Mouse (Mus musculus) brain, embryonic 14.5 days (tissue): ENCODE results near the gene Palm.

Source experiments
- CTCF ChIP-seq: fragments of 200-500 bp; IDR thresholded peaks from 2 replicates; pipeline ENCODE4 v1.5.1; 2012; ENCODE audit warnings: inconsistent platforms, mild to moderate bottlenecking, moderate library complexity, borderline replicate concordance; ENCODE audit not compliant: insufficient read depth, insufficient read length; ENCODE audit errors: extremely low read depth
- POLR2A ChIP-seq: fragments of 200-500 bp; IDR thresholded peaks from 2 replicates; pipeline ENCODE4 v1.6.1; 2012; ENCODE audit warnings: mild to moderate bottlenecking, inconsistent platforms, borderline replicate concordance; ENCODE audit not compliant: poor library complexity, insufficient read depth, insufficient read length, severe bottlenecking; ENCODE audit errors: extremely low read depth

DNA sequence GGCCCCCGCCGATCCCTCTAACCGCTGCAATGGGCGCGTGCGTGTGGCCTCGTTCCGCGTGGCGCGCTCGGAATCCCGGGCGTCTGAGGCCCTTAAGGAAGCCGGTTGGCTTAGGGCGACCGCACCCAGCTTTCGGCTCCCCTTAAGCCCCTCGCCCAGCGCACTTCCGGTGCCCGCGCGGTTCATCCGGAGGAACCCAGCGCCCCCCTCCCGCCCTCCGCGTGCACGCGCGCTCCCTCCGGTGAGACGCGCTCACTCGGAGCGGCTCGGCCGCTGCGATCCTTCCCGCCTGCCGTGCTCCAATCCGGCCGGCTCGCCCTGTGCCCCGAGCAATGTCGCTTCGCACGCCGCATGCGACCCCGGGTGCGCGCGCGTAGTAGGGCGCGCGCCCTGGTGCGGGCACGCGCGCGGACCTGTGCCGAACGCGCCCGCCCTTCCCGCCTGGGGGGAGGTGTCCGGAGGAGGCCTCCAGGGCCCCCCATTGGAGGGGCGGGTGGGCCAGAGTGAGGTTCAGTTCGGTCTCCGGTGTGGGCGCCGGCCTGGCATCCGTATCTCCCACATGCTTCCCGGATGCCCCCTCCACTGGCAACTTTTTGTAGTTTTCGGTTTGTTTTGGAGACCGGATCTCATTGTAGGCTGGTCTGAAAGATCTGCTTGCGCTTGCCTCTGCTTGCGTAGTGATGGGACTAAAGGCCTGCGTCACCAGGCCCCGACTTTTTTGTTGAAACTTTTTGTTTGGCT, 61.6 kb downstream of the Palm start:
- no peak for TF ChIP-seq CTCF
- TF ChIP-seq POLR2A: no peak
